Mouse (Mus musculus) lung, adult 2 months (tissue): Measurements from ENCODE around the gene Dusp19.

ENCODE experiments used
- CTCF ChIP-seq: fragments of 200-500 bp; IDR thresholded peaks from 2 replicates; pipeline ENCODE4 v1.5.1; 2011; ENCODE audit warnings: mild to moderate bottlenecking, low read length, control low read depth; ENCODE audit not compliant: insufficient read depth
- POLR2A ChIP-seq: fragments of 200-500 bp; IDR thresholded peaks from 2 replicates; pipeline ENCODE4 v1.6.1; 2011; ENCODE audit warnings: low read depth, mild to moderate bottlenecking, control low read depth, low read length, borderline replicate concordance; ENCODE audit errors: extremely low read depth

- TF ChIP-seq CTCF (no peak), POLR2A (no peak)
Observed at GRCm38 (mm10) chr2:80621921-80622320, 5.1 kb downstream of the Dusp19 start.
